Mouse (Mus musculus) heart, embryonic 14.5 days (tissue): ENCODE measurements around the gene Uqcr11. TPM values are rescaled to one million over a fixed set of nuclear protein-coding genes. Genes with fewer than 3 reads are reported as not detected.

ENCODE experiments used
- ATAC-seq: fragments of 200-750 bp; cut with Nextera tagmentation; 2 replicates; pipeline ENCODE4 v1.8.0; 2017; ENCODE audit warnings: low read depth, moderate TSS enrichment; ENCODE audit not compliant: insufficient number of reproducible peaks, insufficient read depth, low FRiP score
- H3K27ac ChIP-seq, 2 experiments: fragments of 200-500 bp in 1 of 2; fragments of 300-500 bp in 1 of 2; sonication (generic) in 1 of 2; replicated peaks in 1 of 2; 2 replicates each; pipeline ENCODE4 v1.5.1; 2012 to 2014; ENCODE audit warnings: low read depth in 2 of 2, low read length in 2 of 2, control low read depth in 1 of 2, mild to moderate bottlenecking in 1 of 2, mixed read lengths in 1 of 2; ENCODE audit not compliant: control insufficient read depth in 1 of 2, insufficient read depth in 1 of 2
- H3K27me3 ChIP-seq: fragments of 300-500 bp; sonication (generic); 2 replicates; pipeline ENCODE4 v1.6.1; 2014; ENCODE audit warnings: mild to moderate bottlenecking, low read length, control low read depth; ENCODE audit not compliant: control insufficient read depth, insufficient read depth
- H3K36me3 ChIP-seq: fragments of 300-500 bp; sonication (generic); 2 replicates; pipeline ENCODE4 v1.6.1; 2014; ENCODE audit warnings: mild to moderate bottlenecking, control low read depth, low read length, mixed read lengths; ENCODE audit not compliant: control insufficient read depth, insufficient read depth
- H3K4me1 ChIP-seq, 2 experiments: fragments of 200-500 bp in 1 of 2; fragments of 300-500 bp in 1 of 2; sonication (generic) in 1 of 2; 2 replicates each; pipeline ENCODE4 v1.6.1; 2012 to 2014; ENCODE audit warnings: low read length in 2 of 2, control low read depth in 1 of 2, mixed read lengths in 1 of 2; ENCODE audit not compliant: control insufficient read depth in 2 of 2, insufficient read depth in 2 of 2
- H3K4me2 ChIP-seq: fragments of 300-500 bp; sonication (generic); 2 replicates; pipeline ENCODE4 v1.6.1; 2014; ENCODE audit warnings: mild to moderate bottlenecking, low read length
- H3K4me3 ChIP-seq, 2 experiments: fragments of 200-500 bp in 1 of 2; fragments of 300-500 bp in 1 of 2; sonication (generic) in 1 of 2; 2 replicates each; pipeline ENCODE4 v1.5.1; 2012 to 2014; ENCODE audit warnings: low read length in 2 of 2, mild to moderate bottlenecking in 2 of 2, control low read depth in 1 of 2, low read depth in 1 of 2, moderate library complexity in 1 of 2; ENCODE audit not compliant: control insufficient read depth in 1 of 2, insufficient read depth in 1 of 2
- H3K9ac ChIP-seq: fragments of 300-500 bp; sonication (generic); 2 replicates; pipeline ENCODE4 v1.6.1; 2014; ENCODE audit warnings: mild to moderate bottlenecking, low read length
- H3K9me3 ChIP-seq: fragments of 300-500 bp; sonication (generic); 2 replicates; pipeline ENCODE4 v1.6.1; 2016; ENCODE audit warnings: low read length, control low read depth; ENCODE audit not compliant: control insufficient read depth
- WGBS: fragments of 180-500 bp; shearing (Covaris S2); extraction: QIAGEN DNeasy Blood & Tissue Kit; methylation state at CpG from one replicate; pipeline ENCODE4 v1.1.7; 2014; 5-methylcytosine and 5-hydroxymethylcytosine counted together
- polyA plus RNA-seq: library from polyadenylated mRNA; unstranded; fragments of >200 nt; fragmentation: Nextera tagmentation; extraction: Ambion mirVana; gene quantifications from 2 replicates; pipeline ENCODE4 v1.2.1, GENCODE M21; 2014

The Uqcr11 gene
- polyA plus RNA-seq: 2,007 and 2,169 TPM in 2 replicates

DNA sequence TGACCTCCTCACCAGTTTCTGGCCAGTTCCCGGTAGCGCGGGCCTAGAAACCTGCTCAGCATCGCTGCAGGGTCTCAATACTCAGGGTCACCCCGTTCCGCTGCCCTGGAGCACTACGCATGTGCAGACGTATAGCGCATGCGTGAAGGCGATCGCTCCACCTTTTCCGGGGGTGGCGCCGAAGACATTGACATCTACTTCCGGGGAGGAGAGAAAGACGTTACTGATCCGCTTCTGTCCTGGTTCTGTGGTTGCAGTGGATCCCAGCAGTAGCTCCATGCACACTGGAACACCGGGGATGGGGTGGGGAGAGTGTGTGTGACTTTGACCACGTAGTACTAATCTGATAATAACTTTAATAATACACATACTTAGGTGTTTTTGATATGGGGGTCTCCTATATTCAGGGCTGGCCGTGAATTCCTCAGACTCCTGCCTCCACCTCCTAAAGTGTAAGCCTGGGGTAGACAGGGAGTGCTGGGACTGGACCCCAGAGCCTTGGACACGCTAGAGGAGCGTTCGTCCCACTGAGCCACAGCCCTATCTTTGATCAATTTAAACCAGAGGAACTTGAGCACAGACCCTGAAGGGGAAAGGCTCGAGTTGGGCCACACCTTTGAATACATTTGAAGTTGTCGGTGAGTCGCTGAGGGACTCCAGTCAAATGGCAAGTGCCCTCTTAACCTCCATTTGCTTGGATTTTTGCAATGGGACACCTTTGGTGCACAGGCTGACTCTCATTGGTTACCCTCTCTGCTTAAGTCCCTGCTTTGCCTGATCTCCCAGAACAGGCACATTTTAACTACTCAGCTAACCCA, at the start of gene Uqcr11:
Gene Uqcr11, minus strand, starts transcription at position 147 of the 818 bp plus-strand sequence.
- WGBS: 1% methylated on average over 27 of the region's 27 CpGs
- Histone ChIP-seq H3K9me3 (no peaks in the 10 kb centered on the region), H3K36me3 (peaks cover 58% of the 10 kb centered on the region), H3K4me1 (peaks cover 14 to 26% of the 10 kb centered on the region in 2 experiments), H3K27ac (peak within 1 kb of the TSS; percentile 76 to 85), H3K4me2 (peak within 1 kb of the TSS; percentile 94), H3K9ac (peak within 1 kb of the TSS; percentile 96), H3K27me3 (no peaks in the 10 kb centered on the region), H3K4me3 (peak within 1 kb of the TSS; percentile 89 to 93)
- ATAC-seq: peak; percentile 62

DNA sequence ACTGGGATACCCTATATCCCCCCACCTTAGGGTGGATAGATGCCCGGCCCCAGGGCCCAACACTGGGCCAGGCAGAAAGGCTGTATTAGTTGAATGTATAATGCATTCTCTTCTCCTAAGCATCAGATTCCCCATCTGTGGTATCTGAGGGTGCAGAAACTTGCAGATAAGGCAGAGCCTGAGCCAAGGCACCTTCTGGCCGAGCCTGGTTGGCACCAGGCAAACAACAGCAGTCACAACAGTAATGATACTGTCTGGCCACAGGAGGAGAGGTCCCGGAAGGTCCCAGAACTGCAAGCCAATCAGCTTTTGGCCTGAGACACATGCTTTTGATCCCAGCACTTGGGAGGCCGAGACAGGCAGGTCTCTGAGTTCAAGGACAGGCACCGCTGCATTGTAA, 49.1 kb upstream of the Uqcr11 start:
- Histone ChIP-seq H3K27me3 (peaks cover 6% of the 10 kb centered on the region; the same call in 1 of the 2 replicates), H3K36me3 (no peaks in the 10 kb centered on the region), H3K27ac (no peak overlapping the region), H3K9ac (no peak overlapping the region), H3K4me3 (no peak overlapping the region), H3K4me1 (no peaks in the 10 kb centered on the region), H3K4me2 (no peak overlapping the region), H3K9me3 (no peaks in the 10 kb centered on the region)
- 86% methylated on average over 5 of the region's 5 CpGs for WGBS
- ATAC-seq: no peak

DNA sequence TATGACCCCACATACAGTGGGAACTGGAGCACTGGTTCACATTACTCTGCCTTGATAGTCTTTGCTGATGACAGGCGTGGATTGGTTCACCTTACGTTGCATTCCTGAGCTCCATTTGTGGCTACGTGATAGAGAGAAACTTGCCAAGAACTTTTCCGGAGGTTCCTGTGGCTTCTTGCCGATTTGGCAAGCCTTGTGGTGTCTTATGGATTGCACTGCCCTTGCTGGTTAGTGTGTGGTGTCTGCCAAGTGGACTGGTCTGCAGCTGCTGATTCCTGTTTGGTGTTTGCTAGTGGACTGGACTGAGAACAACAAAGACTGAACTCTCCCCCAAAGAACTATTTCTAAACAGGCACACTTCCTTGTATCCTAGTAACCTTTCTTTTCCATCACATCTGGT, 48.2 kb upstream of the Uqcr11 start:
- no peaks in the 10 kb centered on the region for H3K9me3 ChIP-seq
- no peak for ATAC-seq
- H3K9ac ChIP-seq: no peak overlapping the region
- no peak overlapping the region for H3K4me2 ChIP-seq
- 71% methylated on average over 5 of the region's 5 CpGs for WGBS
- H3K27me3 ChIP-seq: peaks cover 8% of the 10 kb centered on the region; the same call in 1 of the 2 replicates
- H3K4me3 ChIP-seq: no peak overlapping the region
- H3K27ac ChIP-seq: no peak overlapping the region
- H3K4me1 ChIP-seq: no peaks in the 10 kb centered on the region
- H3K36me3 ChIP-seq: no peaks in the 10 kb centered on the region

DNA sequence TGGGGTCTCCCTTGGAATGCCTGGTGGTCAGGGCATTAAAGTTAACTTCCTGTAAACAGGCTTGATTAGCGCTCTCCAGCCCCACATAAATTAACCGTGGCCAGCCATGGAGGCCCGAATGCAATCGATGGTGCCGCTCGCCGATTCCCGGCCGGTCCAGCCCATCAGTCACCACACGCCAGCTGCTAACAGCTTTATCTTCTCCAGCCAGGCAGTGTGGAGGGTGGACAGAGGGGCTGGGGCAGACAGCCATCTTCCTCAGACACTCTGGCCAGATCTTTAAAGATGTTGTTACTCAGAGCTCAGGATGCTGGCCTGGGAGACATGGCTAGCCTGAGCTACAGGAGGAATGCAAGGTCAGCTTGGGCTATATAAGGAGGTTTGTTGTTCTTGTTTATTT, 47.0 kb upstream of the Uqcr11 start:
- Histone ChIP-seq H3K9ac (no peak overlapping the region), H3K4me3 (no peak overlapping the region), H3K4me2 (no peak overlapping the region), H3K27me3 (peaks cover 8% of the 10 kb centered on the region; the same call in 1 of the 2 replicates), H3K4me1 (no peaks in the 10 kb centered on the region), H3K27ac (no peak overlapping the region), H3K9me3 (no peaks in the 10 kb centered on the region), H3K36me3 (no peaks in the 10 kb centered on the region)
- ATAC-seq: no peak
- 31% methylated on average over 10 of the region's 10 CpGs for WGBS

DNA sequence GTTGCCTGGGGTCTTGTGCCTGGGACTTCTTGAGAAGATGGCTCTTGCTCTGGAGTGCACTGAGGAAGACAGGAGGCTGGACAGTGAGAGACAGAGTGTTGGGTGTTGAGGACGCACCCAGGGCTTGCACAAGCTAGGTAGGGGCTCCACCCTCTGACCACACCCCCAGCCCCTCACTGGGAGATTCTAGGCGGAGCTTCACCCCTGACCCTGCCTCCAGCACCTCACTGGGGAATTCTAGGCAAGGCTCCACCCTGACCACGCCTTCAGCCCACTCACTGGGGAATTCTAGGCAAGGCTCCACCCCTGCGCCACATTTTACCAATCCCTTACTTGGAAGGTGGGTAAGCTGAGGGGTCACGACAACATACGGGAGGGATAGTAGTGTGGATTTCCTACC, 44.0 kb upstream of the Uqcr11 start:
- ATAC-seq: peak; percentile 14; the same call in 1 of the 2 replicates
- no peaks in the 10 kb centered on the region for H3K9me3 ChIP-seq
- no peak overlapping the region for H3K4me3 ChIP-seq
- peaks cover 11% of the 10 kb centered on the region; the same call in 1 of the 2 replicates for H3K27me3 ChIP-seq
- no peak overlapping the region for H3K9ac ChIP-seq
- 10% methylated on average over 6 of the region's 6 CpGs for WGBS
- H3K36me3 ChIP-seq: no peaks in the 10 kb centered on the region
- no peak overlapping the region for H3K27ac ChIP-seq
- no peak overlapping the region for H3K4me2 ChIP-seq
- peaks cover 0 to 2% of the 10 kb centered on the region in 2 experiments; a peak in 1 of 4 replicates for H3K4me1 ChIP-seq

DNA sequence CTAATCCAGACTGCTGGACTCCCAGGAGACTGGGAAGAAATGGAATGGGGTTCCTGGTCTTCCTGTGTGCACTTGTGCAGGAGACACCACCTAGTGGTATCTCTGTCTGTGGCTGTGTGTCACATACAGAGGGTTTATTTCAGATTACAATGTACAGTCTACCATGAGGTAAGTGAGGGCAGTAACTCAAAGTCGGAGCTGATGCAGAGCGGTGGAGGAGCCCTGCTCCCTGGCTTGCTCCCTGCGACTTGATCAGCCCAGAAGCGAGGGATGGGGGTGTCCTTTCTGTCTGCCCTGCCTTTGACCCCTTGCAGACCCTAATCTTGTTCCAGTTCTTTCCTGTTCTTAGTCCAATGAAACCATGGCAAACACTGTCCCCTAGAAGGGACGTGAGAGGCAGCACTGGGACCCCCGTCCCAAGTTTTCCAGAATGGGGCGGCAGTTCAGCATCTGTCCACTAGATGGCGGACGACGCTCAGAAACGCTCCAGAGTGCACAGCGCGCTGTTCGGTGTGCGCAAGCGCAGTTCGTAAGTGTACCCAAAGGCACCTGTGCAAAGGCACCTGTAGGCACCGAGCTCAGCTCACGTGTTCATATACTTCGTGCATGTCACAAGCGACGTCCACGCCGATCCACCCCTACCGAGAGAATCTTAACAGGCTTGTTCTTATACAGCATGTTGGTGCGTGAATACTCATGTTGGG, 39.4 kb upstream of the Uqcr11 start:
- Histone ChIP-seq H3K4me3 (no peak overlapping the region), H3K27ac (no peak overlapping the region), H3K9me3 (no peaks in the 10 kb centered on the region), H3K4me2 (no peak overlapping the region; the same call in 1 of the 2 replicates), H3K9ac (no peak overlapping the region), H3K27me3 (peaks cover 9% of the 10 kb centered on the region; the same call in 1 of the 2 replicates), H3K36me3 (no peaks in the 10 kb centered on the region), H3K4me1 (peaks cover 0 to 2% of the 10 kb centered on the region in 2 experiments; a peak in 1 of 4 replicates)
- WGBS: 7% methylated on average over 26 of the region's 26 CpGs
- ATAC-seq: no peak

DNA sequence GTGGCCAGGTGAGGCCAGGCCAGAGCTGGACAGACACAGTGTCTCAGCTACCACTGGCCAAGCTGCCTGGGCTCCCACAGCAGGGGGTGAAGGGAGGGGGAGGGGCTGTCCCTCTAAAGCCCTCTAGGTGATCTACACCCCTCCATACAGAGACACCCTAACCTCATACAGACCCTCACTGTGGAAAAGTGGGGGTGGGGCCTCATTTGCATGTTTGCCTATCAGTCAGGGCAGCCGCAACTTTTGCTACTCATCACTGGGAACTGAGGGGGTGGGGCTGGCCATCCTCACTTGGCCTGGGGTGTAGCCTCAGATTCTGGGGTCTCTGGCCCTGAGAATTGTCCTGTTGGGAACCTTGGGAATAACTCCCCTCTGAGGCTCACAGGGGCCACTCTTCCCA, 38.4 kb upstream of the Uqcr11 start:
- 45% methylated on average over 1 of the region's 1 CpGs for WGBS
- no peaks in the 10 kb centered on the region for H3K9me3 ChIP-seq
- H3K4me1 ChIP-seq: peaks cover 0 to 2% of the 10 kb centered on the region in 2 experiments; a peak in 1 of 4 replicates
- H3K27ac ChIP-seq: no peak overlapping the region
- ATAC-seq: no peak
- no peak overlapping the region for H3K9ac ChIP-seq
- 0 out of 2 replicates have a peak, but pooled peaks cover 2% of the 10 kb centered on the region for H3K27me3 ChIP-seq
- H3K4me3 ChIP-seq: no peak overlapping the region
- no peak overlapping the region for H3K4me2 ChIP-seq
- H3K36me3 ChIP-seq: no peaks in the 10 kb centered on the region
